In genomic region chr11:117276946-117277345, GRCm38 (mm10) we compare ENCODE assay signal across 17 mouse cellular contexts.
A peak's percentile ranks its signal among the peaks of the same experiment; 100 is the strongest.
DNase-seq lines count a peak whose midpoint lies in the region; ATAC-seq and TF ChIP-seq lines count a peak whose summit lies in the region.
"Had no signal": no experiment of that assay in that cellular context is flagged by ENCODE, and none has a peak within 500 bp of the region (broad histone marks: within the 10 kb centered on the region; RNA-seq: fewer than 3 reads in every experiment).

No protein-coding gene starts in this region.

- H3K27ac ChIP-seq in heart, adult 2 months, result peak overlapping the region; percentile 79; the same call in 1 of the 2 replicates
- H3K27ac ChIP-seq in embryonic facial prominence, embryonic 14.5 days (replicated peaks; ENCODE audit: low read depth, low read length), result no peak overlapping the region
- H3K27ac ChIP-seq in kidney, embryonic 15.5 days, result peak overlapping the region; percentile 59
- peak overlapping the region; percentile 64; the same call in 1 of the 2 replicates for H3K27ac ChIP-seq in limb, embryonic 12.5 days
- H3K27ac ChIP-seq: midbrain, embryonic 15.5 days had no signal

- peaks cover 4% of the 10 kb centered on the region; the same call in 1 of the 2 replicates for H3K36me3 ChIP-seq in heart, adult 2 months (ENCODE audit: control insufficient read depth, insufficient read depth, low read length)
- H3K36me3 ChIP-seq in embryonic facial prominence, embryonic 14.5 days (ENCODE audit: control insufficient read depth, insufficient read depth, low read length), result no peaks in the 10 kb centered on the region; the same call in 1 of the 2 replicates
- H3K36me3 ChIP-seq in kidney, embryonic 15.5 days, result no peaks in the 10 kb centered on the region
- H3K36me3 ChIP-seq in limb, embryonic 12.5 days, result peaks cover 9% of the 10 kb centered on the region; the same call in 1 of the 2 replicates
- H3K36me3 ChIP-seq: midbrain, embryonic 15.5 days had no signal

- H3K4me1 ChIP-seq in heart, adult 2 months (ENCODE audit: control insufficient read depth, insufficient read depth, low read length), result peaks cover 38% of the 10 kb centered on the region
- H3K4me1 ChIP-seq in embryonic facial prominence, embryonic 14.5 days (ENCODE audit: control insufficient read depth, insufficient read depth, low read length), result peaks cover 81% of the 10 kb centered on the region
- H3K4me1 ChIP-seq in kidney, embryonic 15.5 days, result peaks cover 94% of the 10 kb centered on the region
- H3K4me1 ChIP-seq in limb, embryonic 12.5 days (replicated peaks), result peaks cover 100% of the 10 kb centered on the region

- no peak for TF ChIP-seq POLR2A in heart, adult 2 months (IDR thresholded peaks at IDR 0.05; ENCODE audit: insufficient read depth, low read depth, low read length)

- H3K27me3 ChIP-seq in heart, adult 2 months (ENCODE audit: control insufficient read depth, insufficient read depth, low read length), result no peaks in the 10 kb centered on the region
- H3K27me3 ChIP-seq in embryonic facial prominence, embryonic 14.5 days (replicated peaks; ENCODE audit: control insufficient read depth, insufficient read depth, low read length), result no peaks in the 10 kb centered on the region
- H3K27me3 ChIP-seq in kidney, embryonic 15.5 days, result no peaks in the 10 kb centered on the region
- no peaks in the 10 kb centered on the region for H3K27me3 ChIP-seq in limb, embryonic 12.5 days
- H3K27me3 ChIP-seq: midbrain, embryonic 15.5 days had no signal

- H3K9me3 ChIP-seq in embryonic facial prominence, embryonic 14.5 days (ENCODE audit: control insufficient read depth, low read length), result no peaks in the 10 kb centered on the region
- no peaks in the 10 kb centered on the region for H3K9me3 ChIP-seq in kidney, embryonic 15.5 days (replicated peaks)
- H3K9me3 ChIP-seq in limb, embryonic 12.5 days, result no peaks in the 10 kb centered on the region
- H3K9me3 ChIP-seq: midbrain, embryonic 15.5 days had no signal

- TF ChIP-seq CTCF in heart, adult 2 months (IDR thresholded peaks at IDR 0.05), result no peak

- H3K4me2 ChIP-seq in embryonic facial prominence, embryonic 14.5 days (ENCODE audit: low read depth, low read length), result no peak overlapping the region
- H3K4me2 ChIP-seq in kidney, embryonic 15.5 days, result no peak overlapping the region
- H3K4me2 ChIP-seq in limb, embryonic 12.5 days, result no peak overlapping the region
- H3K4me2 ChIP-seq: heart, embryonic 11.5 days; midbrain, embryonic 15.5 days had no signal

- H3K4me3 ChIP-seq in heart, adult 2 months, result no peak overlapping the region
- no peak overlapping the region for H3K4me3 ChIP-seq in embryonic facial prominence, embryonic 14.5 days (ENCODE audit: low read depth, low read length)
- H3K4me3 ChIP-seq in kidney, embryonic 15.5 days (replicated peaks), result no peak overlapping the region
- H3K4me3 ChIP-seq in limb, embryonic 12.5 days (replicated peaks), result no peak overlapping the region
- H3K4me3 ChIP-seq: midbrain, embryonic 15.5 days had no signal

- no peak overlapping the region for H3K9ac ChIP-seq in heart, adult 2 months (ENCODE audit: low read depth, low read length)
- peak overlapping the region; percentile 14; the same call in 1 of the 2 replicates for H3K9ac ChIP-seq in embryonic facial prominence, embryonic 14.5 days (ENCODE audit: low read depth, low read length)
- no peak overlapping the region for H3K9ac ChIP-seq in kidney, embryonic 15.5 days
- no peak overlapping the region; the same call in 1 of the 2 replicates for H3K9ac ChIP-seq in limb, embryonic 12.5 days (replicated peaks)
- H3K9ac ChIP-seq: midbrain, embryonic 15.5 days had no signal

- 69% methylated on average over 8 of the region's 8 CpGs for WGBS in heart, adult 2 months
- 50% methylated on average over 8 of the region's 8 CpGs for WGBS in embryonic facial prominence, embryonic 14.5 days
- WGBS in kidney, embryonic 15.5 days, result 66% methylated on average over 8 of the region's 8 CpGs
- 59% methylated on average over 8 of the region's 8 CpGs for WGBS in limb, embryonic 12.5 days

- intact Hi-C loops in heart, adult 2 months (cut with DNase I), result no loop called here

- ATAC-seq in embryonic facial prominence, embryonic 14.5 days (ENCODE audit: low read depth), result no peak
- ATAC-seq in kidney, embryonic 15.5 days (replicated peaks; ENCODE audit: low FRiP score), result no peak
- ATAC-seq in limb, embryonic 12.5 days (ENCODE audit: insufficient number of reproducible peaks, insufficient read depth, low FRiP score, low TSS enrichment, low read depth), result no peak
- ATAC-seq in erythroid progenitor cell, adult 5-6 weeks (replicated peaks; ENCODE audit: low FRiP score, poor library complexity, severe bottlenecking), result no peak
- ATAC-seq: midbrain, embryonic 15.5 days had no signal

- no peak for DNase-seq in heart, adult 2 months
- no peak for DNase-seq in heart, adult 9 months (ENCODE audit: low spot score in 2 of 2)
- DNase-seq in embryonic facial prominence, embryonic 14.5 days (ENCODE audit: low spot score), result no peak
- no peak for DNase-seq in B cell, adult 2 months
- DNase-seq: cerebellum, adult 8-10 months; gastrocnemius, postnatal 36 days; heart, postnatal 10 days; liver; lung, adult 18-20 months; lung, postnatal 14 days; right cerebral cortex, postnatal 14 days; spleen, adult 18-20 months had no signal

- no peak for TF ChIP-seq EP300 in heart, adult 2 months (IDR thresholded peaks at IDR 0.05; ENCODE audit: insufficient read depth, low read depth, low read length)

- H3K79me2 ChIP-seq in heart, adult 2 months (replicated peaks; ENCODE audit: control insufficient read depth, insufficient read depth, low read length), result peaks cover 5% of the 10 kb centered on the region
